Mouse (Mus musculus): ENCODE measurements around the gene Sik3. TPM values are rescaled to one million over a fixed set of nuclear protein-coding genes. Genes with fewer than 3 reads are reported as not detected.
"Not testable (repeated sequence)": the region's sequence is repeated elsewhere in the genome, so short reads cannot be mapped to it uniquely, and the experiment has no call there.

Gene Sik3
- total RNA-seq, 2 experiments from 2014 or later = 38.0 to 41.1 TPM

GRCm38 (mm10) chr9:46152067-46153015, 139.7 kb downstream of the Sik3 start:
- H3K27ac ChIP-seq = 0 out of 2 replicates have a peak overlapping the region, but pooled peaks have one; percentile 8
- DNase-seq = no peak
- TF ChIP-seq CTCF (IDR thresholded peaks at IDR 0.05) = no peak
- intact Hi-C loops (cut with DNase I) = no loop called here
- no peak overlapping the region for H3K4me3 ChIP-seq

- intact Hi-C loops (cut with DNase I) = no loop called here
- no peak for DNase-seq
- no peak for TF ChIP-seq CTCF (IDR thresholded peaks at IDR 0.05)
- Histone ChIP-seq H3K4me3 (no peak overlapping the region), H3K27ac (no peak overlapping the region)
Observed at GRCm38 (mm10) chr9:46154469-46154868, 141.8 kb downstream of the Sik3 start.

- Histone ChIP-seq H3K4me3 (no peak overlapping the region), H3K27ac (no peak overlapping the region)
- intact Hi-C loops (cut with DNase I) = no loop called here
- DNase-seq = no peak
- TF ChIP-seq CTCF (IDR thresholded peaks at IDR 0.05) = no peak
Observed at GRCm38 (mm10) chr9:46155026-46155425, 142.4 kb downstream of the Sik3 start.

- DNase-seq; intact Hi-C loops (cut with DNase I); H3K27ac ChIP-seq; H3K4me3 ChIP-seq: not testable (repeated sequence)
Observed at GRCm38 (mm10) chr9:46155818-46156217, 143.2 kb downstream of the Sik3 start.

GRCm38 (mm10) chr9:46156711-46157110, 144.1 kb downstream of the Sik3 start:
- Histone ChIP-seq H3K27ac (peak overlapping the region; percentile 9; the same call in 1 of the 2 replicates), H3K4me3 (no peak overlapping the region)
- no peak for DNase-seq
- intact Hi-C loops (cut with DNase I) = no loop called here
- TF ChIP-seq CTCF (IDR thresholded peaks at IDR 0.05) = no peak

- H3K4me3 ChIP-seq = no peak overlapping the region
- H3K27ac ChIP-seq = no peak overlapping the region
- no peak for DNase-seq
- intact Hi-C loops (cut with DNase I) = no loop called here
- TF ChIP-seq CTCF (IDR thresholded peaks at IDR 0.05) = no peak
Observed at GRCm38 (mm10) chr9:46158273-46158813, 145.7 kb downstream of the Sik3 start.

- intact Hi-C loops (cut with DNase I) = no loop called here
- DNase-seq = peak; percentile 39
Observed at GRCm38 (mm10) chr9:46163430-46163829, 150.8 kb downstream of the Sik3 start.

GRCm38 (mm10) chr9:46168802-46169201, 156.2 kb downstream of the Sik3 start:
- no peak overlapping the region for H3K4me3 ChIP-seq
- no peak overlapping the region for H3K27ac ChIP-seq
- intact Hi-C loops (cut with DNase I) = no loop called here
- TF ChIP-seq CTCF (IDR thresholded peaks at IDR 0.05) = no peak
- no peak for DNase-seq

More at GRCm38 (mm10) chr9:46163430-46163829, 150.8 kb downstream of the Sik3 start:
- H3K4me3 ChIP-seq = no peak overlapping the region
- no peak for TF ChIP-seq CTCF (IDR thresholded peaks at IDR 0.05)
- H3K27ac ChIP-seq = peak overlapping the region; percentile 65

- intact Hi-C loops (cut with DNase I) = no loop called here
- Histone ChIP-seq H3K4me3 (no peak overlapping the region), H3K27ac (no peak overlapping the region)
- no peak for TF ChIP-seq CTCF (IDR thresholded peaks at IDR 0.05)
- DNase-seq = no peak
Observed at GRCm38 (mm10) chr9:46172251-46172650, 159.6 kb downstream of the Sik3 start.

GRCm38 (mm10) chr9:46172953-46173352, 160.3 kb downstream of the Sik3 start:
- no peak for DNase-seq
- H3K27ac ChIP-seq = no peak overlapping the region
- no peak overlapping the region for H3K4me3 ChIP-seq
- intact Hi-C loops (cut with DNase I) = no loop called here
- TF ChIP-seq CTCF (IDR thresholded peaks at IDR 0.05) = no peak

- TF ChIP-seq CTCF (IDR thresholded peaks at IDR 0.05) = no peak
- no peak for DNase-seq
- intact Hi-C loops (cut with DNase I) = no loop called here
Observed at GRCm38 (mm10) chr9:46173919-46174318, 161.3 kb downstream of the Sik3 start.

GRCm38 (mm10) chr9:46174770-46175294, 162.2 kb downstream of the Sik3 start:
- intact Hi-C loops (cut with DNase I) = no loop called here
- TF ChIP-seq CTCF (IDR thresholded peaks at IDR 0.05) = no peak
- H3K27ac ChIP-seq = no peak overlapping the region
- H3K4me3 ChIP-seq = no peak overlapping the region
- DNase-seq = no peak

More at GRCm38 (mm10) chr9:46173919-46174318, 161.3 kb downstream of the Sik3 start:
- Histone ChIP-seq H3K27ac (no peak overlapping the region), H3K4me3 (no peak overlapping the region)

GRCm38 (mm10) chr9:46175300-46175699, 162.7 kb downstream of the Sik3 start:
- intact Hi-C loops (cut with DNase I) = no loop called here
- DNase-seq = peak; percentile 52

More at GRCm38 (mm10) chr9:46175300-46175699, 162.7 kb downstream of the Sik3 start:
- peak overlapping the region; percentile 17; the same call in 1 of the 2 replicates for H3K27ac ChIP-seq
- no peak overlapping the region for H3K4me3 ChIP-seq
- no peak for TF ChIP-seq CTCF (IDR thresholded peaks at IDR 0.05)
